Mouse (Mus musculus) CD4-positive helper T cell, adult 2 months (primary cell): Measurements from ENCODE around the gene Cbr4.

ENCODE experiments used
- DNase-seq: peaks from one replicate; pipeline ENCODE4 v3.0.0-alpha.2; 2012; ENCODE audit warnings: low read depth, missing footprints, low spot score

Gene Cbr4

DNA sequence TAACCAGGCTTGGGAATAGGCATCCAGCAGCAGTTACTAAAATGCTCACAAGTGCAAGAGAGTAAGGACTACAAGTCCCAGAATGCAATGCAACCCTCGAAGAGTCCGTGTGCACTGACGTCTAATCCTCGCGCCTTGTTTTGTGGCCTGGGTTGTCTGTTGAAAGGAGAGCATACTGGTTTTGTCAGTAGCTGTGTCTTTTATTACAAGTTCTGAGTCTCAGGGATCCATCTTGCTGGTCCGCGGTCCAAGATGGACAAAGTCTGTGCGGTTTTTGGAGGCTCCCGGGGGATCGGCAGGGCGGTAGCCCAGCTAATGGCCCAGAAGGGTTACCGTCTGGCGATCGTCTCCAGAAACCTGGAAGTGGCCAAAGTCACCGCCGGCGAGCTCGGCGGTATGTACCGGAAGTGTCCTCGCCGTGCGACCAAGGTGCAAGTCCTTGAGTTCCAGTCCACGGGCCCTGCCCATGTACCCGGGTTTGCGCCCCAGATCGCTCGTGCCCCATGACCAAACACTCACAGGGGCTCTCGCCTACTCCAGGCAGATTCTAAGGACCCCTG, at the start of gene Cbr4:
Gene Cbr4 (plus strand): TSS at position 138 of the 560 bp plus-strand sequence.
- DNase-seq = peak; percentile 91

DNA sequence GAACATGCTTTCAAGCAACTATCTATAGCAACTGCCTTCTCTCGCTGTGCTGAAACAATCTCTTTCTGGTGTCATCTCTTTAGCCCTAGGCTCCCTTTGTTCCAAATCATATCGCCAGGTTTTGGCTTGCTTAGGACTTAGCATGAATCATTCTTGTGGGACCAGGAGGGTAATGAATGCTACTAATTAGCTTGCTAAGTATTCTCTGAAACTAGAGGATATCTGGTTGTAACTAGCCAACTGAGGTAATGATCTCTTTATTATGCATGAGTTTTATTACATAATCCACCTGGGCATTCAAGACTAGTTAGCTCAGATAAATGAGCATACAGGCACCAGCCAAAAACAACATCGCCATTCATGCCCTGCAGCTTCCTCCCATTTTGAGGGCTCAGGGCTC, 44.5 kb upstream of the Cbr4 start:
- no peak for DNase-seq

DNA sequence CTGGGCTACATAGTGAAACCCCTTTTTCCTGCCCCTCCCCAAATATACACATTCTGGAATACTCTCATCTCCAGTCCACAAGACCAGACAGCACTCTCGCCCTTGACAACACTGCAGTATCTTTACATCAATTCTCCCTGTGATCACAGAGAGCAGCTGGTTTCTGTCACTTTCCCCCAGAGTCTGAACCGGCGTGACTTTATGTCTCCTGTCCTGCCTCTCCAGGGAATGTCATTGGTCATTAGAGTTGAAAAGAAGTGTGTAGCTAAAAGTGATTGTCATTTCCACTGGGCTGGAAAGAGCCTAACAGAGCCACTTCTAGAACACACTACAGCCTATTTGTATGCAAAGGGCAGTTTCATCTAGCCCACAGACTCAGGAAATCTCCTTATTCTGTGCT, 43.2 kb upstream of the Cbr4 start:
- DNase-seq = no peak

DNA sequence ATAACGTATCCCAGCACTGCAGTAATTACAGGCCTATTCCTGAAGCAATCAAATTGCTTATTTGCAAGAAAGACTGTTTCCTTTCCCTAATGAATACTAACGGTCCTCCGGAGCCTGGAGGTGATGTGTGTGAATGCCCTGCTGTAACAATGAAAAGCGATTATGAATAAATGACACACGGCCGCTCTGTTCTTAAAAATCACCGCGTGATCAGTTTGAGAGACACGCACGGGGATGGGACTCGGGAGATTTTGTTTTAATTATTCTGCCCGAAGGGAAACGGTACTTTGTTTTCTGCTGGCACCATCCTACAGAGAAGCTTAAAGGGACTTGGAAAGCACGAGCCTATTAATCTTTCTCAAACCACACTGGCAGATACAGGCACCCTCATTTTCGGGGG, 41.2 kb upstream of the Cbr4 start:
- no peak for DNase-seq

DNA sequence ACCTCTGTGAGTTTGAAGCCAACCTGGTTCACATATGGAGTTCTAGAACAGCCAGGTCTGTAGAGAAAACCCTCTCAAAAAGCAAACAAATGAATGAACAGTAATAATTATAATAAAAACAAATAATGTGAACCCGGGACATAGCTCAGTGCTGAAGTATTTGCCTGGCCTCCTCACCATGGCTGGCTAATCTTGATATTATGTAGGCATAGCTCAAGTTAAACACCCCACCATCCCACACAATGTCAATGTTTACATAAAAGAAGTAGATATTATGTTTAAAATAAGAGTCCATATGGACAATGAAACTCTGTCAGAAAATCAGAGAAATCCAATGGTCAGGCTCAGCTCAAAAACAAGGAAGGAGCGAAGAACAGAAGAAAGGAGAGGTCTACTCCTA, 39.4 kb upstream of the Cbr4 start:
- DNase-seq = no peak

DNA sequence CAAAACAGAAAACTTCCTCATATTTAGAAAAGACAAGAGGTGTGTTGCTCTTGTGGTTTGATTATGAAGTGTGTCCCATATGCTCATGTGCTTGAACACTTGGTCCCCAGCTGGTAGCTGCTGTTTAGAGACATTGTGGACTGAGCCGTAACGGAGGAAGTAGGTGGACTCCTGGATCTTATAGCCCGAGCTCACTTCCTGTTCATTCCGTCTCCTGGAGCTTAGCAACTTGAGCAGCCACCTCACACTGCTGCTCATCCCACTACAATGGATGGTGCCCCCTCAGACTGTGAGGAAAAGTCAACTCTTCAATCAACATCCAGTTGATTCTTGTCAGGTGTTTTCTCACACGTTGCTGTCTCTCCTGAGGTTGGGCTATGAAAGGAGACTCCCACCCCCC, 38.7 kb upstream of the Cbr4 start:
- peak; percentile 46 for DNase-seq

DNA sequence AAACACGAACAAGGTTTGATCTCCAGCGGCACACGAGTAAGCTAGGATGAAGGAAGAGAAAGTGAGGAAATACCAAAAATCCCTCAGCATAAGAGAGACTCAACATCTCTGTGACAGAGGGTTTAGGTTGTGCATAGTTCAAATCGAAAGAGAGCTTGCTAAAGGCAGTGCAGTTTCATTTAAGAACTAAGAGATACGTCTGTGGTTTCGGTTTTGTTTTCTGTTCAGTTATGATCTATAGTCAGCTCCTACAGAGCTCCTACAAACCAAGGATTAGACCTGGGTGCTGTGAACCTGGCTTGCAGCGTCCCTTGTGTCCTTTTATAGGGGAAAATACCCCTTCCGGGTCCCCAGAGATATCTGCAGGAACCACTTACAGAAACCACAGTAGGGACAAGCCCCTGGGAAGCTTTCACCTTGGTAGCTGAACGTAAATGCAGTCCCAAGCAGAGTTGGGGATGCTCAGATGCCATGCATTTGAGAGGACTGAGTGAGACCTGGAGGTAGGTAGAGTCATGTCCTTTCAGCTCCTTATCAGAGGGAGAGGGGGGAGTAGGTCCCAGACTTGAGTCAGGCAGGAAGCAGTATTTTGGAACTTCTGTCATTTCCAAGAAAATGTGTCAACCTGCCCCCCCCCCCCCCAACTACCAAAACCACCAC, 36.5 kb upstream of the Cbr4 start:
- DNase-seq = peak; percentile 83

DNA sequence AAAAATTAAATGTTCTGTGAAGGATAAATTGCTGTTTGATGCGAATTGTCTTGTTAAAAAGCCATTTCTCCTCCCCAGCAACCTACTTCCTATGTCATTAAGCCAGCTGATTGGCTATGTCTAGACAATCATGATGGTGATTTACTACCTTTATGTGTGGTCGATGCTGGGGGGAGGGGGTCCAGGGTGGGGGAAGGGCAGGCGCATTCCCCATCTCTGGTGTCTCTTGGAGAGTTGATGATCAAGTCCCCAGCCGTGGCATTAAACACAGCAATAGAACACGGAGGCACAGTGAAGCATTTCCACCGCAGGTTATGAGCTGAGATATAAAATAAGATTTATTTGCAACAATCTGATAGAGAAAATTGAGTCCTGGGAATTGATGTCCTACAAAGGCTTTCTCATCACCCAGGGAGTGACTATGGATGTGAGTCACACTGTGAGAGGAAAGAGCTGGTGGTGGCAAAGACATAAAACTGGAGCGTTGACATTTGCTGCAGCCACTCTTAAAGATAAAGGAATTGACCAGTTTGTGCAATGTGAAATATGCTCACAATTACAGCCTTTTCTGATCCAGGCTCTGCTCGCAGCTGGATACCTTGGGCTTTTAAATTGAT, 35.7 kb upstream of the Cbr4 start:
- DNase-seq = no peak

DNA sequence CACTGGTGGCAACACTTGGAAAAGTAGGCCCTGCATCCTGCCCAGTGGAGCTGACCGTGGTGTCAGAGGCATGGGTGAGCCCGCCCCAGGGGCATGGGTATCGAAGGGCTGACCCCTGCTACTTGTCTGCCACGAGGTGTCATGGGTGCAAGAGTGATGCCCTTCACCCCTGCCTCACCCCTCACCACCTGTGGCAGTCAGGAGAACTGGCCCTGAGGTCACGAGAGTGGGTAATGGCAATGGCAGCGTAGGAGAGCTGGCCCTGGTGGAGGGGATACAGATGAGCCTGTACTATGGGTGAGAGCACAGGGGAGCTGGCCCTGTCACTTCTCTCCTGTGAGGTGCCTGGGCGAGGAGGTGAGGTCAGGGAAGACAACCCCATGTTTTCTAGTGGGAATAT, 27.8 kb upstream of the Cbr4 start:
- no peak for DNase-seq

DNA sequence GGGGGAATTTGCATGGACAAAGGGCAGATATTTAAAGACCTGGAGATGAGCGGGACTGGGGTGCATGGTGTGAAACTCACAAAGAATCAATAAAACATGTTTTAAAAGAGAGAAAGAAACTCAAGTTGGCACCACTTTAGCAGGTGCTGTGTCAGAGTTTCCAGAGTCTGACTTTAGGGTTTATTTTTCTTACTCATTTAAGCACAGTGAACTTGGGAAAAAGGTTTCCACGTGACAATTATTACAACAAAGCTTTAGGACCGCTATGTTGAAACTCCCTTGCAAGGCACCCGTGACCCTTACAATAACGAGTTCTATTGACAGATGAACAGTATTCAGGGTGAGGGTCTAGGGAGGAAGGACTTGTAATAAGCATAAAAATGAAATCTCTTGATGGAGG, 25.3 kb upstream of the Cbr4 start:
- no peak for DNase-seq

DNA sequence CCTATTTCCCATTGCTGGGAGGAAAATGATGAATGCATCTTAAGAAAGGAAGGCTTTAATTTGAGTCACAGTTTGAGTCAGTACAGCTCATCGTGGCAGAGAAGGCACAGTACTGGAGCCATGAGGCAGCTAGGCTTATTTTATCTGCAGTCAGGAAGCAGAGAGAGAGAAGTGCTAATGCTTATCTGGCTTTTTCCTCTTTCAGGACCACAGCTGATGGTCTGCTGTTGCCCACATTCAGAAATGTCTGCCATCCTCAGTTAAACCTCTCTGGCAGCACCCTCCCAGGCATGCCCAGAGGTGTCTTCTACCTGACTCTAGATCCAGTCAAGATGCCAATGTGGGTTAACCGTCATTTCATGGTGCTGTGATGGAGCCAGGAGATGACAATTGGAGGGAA, 23.1 kb upstream of the Cbr4 start:
- no peak for DNase-seq

DNA sequence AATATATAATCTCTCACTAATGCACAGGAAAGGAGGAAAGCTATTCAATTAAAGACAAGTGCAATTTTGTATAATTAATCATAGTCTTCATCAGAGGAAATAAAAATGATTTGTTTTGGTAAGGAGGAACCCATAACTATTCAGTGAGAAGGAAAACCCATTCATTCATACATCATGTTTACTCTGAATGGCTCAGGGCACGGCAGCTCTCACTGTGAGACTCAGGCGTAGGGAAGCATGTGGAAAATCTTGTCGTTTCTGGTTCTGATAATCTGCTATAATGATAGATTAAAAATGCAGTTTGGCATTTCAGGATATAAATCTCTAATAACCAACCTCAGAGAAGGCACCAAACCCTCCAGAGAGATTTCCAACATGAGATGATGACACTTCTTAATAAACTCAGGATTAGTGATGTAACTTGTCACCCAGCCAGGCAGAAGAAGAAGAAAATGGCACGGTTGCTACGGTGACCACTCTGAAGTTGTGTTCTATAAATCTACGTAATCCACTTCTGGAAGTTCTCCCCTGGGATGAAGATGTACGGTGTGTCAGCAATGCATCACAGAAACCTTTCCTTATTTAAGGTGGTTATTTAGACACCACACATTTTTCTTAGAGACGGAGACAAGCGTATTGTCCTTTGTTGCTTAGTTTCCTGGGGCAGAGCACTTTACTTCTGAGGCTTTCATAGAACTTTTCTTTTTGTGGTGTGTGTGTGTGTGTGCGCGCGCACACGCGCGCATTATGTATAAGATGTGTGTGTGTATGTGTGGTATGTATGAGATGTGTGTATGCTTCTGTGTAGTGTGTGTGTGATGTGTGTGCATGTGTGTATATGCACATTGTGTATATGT, 20.6 kb upstream of the Cbr4 start:
- DNase-seq = no peak

DNA sequence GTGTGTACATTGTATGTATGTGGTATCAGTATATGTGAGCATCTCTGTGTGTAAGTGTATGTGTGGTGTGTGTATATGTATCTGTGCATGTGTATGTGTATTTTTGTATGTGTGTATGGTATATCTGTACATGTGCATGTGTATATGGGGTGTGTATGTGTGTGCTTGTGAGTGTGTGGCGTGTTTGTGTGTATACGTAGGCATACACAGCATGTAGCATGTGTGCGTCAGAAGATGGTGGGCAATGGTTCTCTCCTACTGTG, 20.1 kb upstream of the Cbr4 start:
- no peak for DNase-seq

DNA sequence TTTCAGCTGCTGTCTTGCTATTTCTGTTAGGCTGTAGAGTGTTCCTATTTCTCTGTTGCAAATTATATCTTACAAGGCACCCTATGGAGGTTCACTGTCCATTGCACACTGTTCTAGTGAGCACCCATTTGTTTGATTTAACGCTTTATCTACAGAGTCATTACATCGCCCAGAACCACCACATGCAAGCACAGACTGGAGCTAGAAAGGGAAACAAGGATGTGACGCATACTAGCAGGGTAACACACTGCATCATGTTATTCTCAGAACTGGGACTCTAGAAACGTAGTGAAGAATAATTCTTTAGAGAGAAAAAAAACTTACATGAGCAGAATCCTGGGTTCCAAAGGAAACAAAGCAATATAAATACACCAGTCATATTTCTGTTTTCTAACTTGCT, 17.3 kb upstream of the Cbr4 start:
- no peak for DNase-seq

DNA sequence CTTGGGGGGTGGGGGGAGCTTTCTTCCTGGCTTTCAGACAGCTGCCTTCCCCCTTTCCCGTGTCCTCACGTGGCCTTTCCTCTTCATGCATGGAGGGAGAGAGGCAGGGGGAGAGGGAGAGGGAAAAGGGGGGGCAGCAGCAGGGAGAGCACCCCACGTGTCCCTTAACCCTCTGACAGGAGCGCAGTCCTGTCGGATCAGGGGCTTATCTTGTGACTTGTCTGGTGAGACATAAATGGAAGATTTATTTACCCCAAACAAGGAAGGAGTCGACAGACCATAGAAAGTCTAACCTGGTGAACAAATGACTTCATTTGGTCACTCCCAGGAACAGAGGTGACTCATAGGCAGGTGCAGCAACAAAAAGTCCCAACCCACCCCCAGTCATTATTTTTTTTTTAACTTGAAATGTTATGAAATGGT, 12.3 kb upstream of the Cbr4 start:
- no peak for DNase-seq

DNA sequence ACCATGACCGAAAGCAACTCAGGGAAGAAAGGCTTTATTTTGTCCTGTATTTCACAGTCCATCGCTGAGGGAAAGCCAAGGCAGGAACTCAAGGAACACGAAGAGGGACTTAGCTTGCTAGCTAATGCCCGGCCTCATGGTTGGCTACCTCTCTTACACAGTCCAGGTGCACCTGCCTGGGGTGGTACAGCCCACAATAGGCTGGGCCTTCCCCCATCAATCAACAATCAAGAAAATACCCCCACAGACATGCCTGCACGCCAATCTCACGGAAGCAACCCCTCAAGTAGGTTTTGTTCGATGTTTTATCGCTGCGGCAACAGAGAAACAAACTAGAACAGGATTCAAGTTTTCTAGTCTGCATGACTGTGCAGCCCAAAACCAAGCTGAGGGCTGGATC, 11.4 kb upstream of the Cbr4 start:
- no peak for DNase-seq

DNA sequence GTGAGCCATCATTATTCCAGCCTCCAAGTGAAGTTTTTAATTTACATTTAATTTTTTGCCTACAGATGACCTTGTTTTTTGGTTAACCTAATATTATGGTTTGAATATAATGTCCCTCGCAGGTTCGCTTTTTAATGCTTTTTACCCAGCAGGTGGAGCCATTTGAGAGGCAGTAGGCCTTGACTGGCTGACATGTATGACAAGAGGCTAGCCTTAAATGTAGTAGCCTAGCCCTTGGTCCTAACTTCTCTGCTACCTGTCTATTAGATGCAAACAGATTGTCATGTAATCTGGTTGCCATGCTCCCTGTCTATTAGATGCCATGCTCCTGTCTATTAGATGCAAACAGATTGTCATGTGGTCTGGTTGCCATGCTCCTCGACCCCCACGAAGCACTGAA, 9.4 kb upstream of the Cbr4 start:
- DNase-seq = no peak

DNA sequence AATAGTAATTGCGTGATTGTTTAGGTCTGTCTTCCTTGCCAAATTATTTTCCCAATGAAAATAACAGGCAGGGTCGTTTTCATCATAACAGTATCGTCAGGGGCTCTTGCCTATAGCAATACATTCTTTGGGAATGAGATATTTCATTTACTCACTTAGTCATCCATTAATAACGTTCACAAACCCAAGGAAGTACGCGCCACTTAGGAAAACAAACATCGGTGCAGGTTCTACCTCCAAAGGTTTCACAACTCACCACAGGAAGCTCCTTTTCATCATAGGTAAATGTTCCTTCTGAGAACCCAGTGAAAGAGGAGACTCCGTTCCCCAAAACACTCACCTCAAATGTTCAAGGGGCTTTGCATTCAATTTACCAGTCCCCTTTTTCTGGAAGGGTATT, 8.7 kb upstream of the Cbr4 start:
- DNase-seq = no peak

DNA sequence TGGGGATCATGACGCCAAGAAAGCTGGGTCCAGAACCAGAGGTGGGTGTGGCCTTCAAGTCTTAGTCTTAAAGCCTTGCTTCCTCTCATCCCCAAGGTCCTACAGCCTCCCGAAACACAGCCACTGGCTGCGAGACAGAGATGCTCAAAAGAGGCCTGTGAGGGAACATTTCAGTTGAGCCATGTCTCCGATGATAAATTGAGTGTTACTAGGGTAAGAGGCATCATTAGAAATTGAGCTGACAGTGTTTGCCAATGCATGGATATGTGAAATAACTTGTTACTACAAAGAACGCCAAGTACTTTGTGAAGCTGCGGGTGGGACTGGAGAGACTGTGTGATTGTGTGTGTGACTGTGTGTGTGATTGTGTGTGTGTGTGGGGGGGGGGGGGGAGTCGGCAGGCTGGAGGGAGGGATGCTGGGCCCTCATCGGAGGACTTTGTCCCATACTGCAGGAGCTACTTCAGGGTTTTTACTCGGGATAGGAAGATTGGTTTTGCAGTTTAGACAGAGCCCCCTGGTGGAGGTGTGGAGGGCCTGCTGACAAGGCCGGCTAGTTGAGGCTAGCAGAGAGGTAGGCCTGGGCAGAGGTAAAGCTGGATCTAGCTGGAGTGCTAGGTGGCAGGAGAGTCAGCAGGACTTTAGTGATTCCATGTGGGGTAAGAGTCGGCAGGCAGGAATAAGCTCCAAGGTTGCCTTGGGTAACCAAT, 7.9 kb upstream of the Cbr4 start:
- DNase-seq = peak; percentile 62

DNA sequence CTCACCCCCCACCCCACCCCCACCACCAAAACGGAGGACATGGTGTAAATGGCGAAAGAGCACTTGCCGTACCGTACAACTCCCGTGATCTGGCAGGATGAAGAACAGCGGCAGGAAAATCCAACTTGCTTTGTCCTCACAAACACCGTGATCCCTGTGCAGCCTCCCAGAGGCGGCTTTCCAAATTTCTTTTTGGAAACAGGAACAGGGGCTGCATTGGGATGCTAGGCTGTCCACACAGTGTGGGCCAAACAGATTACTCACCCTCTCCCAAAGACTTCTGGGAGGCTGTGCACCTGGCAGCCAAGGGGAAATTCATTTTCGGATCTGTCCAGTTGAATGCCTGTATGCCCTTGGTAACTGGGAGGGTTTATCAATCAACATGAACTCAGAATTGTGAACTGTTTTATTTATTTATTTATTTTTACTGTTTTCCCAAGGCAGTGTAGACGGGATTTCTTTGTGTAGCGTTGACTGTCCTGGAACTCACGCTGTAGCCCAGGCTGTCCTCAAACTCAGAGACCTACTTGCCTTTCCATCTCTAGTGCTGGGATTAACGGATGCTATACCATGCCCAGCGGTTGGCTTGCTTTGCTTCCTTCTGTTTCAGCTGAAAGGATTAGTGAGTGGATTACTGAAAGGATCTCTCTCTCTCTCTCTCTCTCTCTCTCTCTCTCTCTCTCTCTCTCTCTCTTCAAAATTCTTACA, 7.1 kb upstream of the Cbr4 start:
- no peak for DNase-seq

DNA sequence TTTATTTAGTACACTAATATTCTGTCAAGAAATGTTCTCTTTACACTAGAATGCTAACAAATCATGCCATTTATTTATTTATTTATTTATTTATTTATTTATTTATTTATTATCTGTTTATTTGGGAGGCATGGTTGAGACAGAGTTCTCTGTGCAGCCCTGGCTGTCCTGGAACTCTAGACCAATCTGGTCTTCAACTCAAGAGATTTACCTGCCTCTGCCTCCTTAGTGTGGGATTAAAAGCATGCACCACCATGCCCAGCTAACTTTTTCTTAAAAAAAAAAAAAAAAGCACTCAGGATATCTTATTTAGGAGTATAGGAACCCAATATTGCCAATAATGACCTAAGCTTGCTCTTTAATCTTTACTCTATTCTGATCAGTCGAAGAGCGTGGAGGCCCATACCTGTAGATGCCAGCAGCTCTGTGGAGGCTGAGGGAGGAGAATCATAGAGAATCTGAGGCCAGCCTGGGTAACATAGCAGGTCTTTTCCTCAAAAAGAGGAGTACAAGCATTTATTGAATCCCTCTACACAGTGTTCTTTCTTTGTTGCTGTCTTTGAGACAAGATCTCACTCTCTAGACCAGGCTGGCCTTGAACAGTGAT, 508 bp upstream of the Cbr4 start:
- DNase-seq = no peak
